Mouse (Mus musculus) thymus, adult 2 months (tissue): ENCODE data around the gene Gm20696. TPM values are rescaled to one million over a fixed set of nuclear protein-coding genes. Genes with fewer than 3 reads are reported as not detected.

ENCODE experiments used
- DNase-seq: peaks from one replicate; pipeline ENCODE4 v3.0.0; 2021
- H3K27ac ChIP-seq: fragments of 200-500 bp; 2 replicates; pipeline ENCODE4 v1.5.1; 2012; ENCODE audit warnings: low read length, control low read depth; ENCODE audit not compliant: control insufficient read depth, insufficient read depth
- H3K27me3 ChIP-seq: fragments of 200-500 bp; 2 replicates; pipeline ENCODE4 v1.6.1; 2012; ENCODE audit warnings: mild to moderate bottlenecking, low read length, moderate library complexity, mixed read lengths; ENCODE audit not compliant: control insufficient read depth, insufficient read depth
- H3K36me3 ChIP-seq: fragments of 200-500 bp; 2 replicates; pipeline ENCODE4 v1.6.1; 2012; ENCODE audit warnings: mild to moderate bottlenecking, low read length, moderate library complexity; ENCODE audit not compliant: control insufficient read depth, insufficient read depth
- H3K4me1 ChIP-seq: fragments of 200-500 bp; replicated peaks from 2 replicates; pipeline ENCODE4 v1.6.1; 2012; ENCODE audit warnings: low read length; ENCODE audit not compliant: control insufficient read depth, insufficient read depth
- H3K4me3 ChIP-seq: fragments of 200-500 bp; 2 replicates; pipeline ENCODE4 v1.5.1; 2012; ENCODE audit warnings: mild to moderate bottlenecking, low read length, control low read depth, moderate library complexity; ENCODE audit not compliant: control insufficient read depth, insufficient read depth
- CTCF ChIP-seq: fragments of 200-500 bp; IDR thresholded peaks from 2 replicates; pipeline ENCODE4 v1.5.1; 2012; ENCODE audit warnings: mild to moderate bottlenecking, control low read depth, low read length, moderate library complexity, borderline replicate concordance; ENCODE audit not compliant: control insufficient read depth, poor library complexity, insufficient read depth; ENCODE audit errors: extremely low read depth
- POLR2A ChIP-seq: fragments of 200-500 bp; IDR thresholded peaks from 2 replicates; pipeline ENCODE4 v1.6.1; 2012; ENCODE audit warnings: mild to moderate bottlenecking, low read length, control low read depth, moderate library complexity; ENCODE audit not compliant: control insufficient read depth, poor library complexity, insufficient read depth; ENCODE audit errors: extremely low read depth
- WGBS: fragments of 180-500 bp; shearing (Covaris S2); methylation state at CpG from one replicate; pipeline ENCODE4 v1.1.7; 2018; 5-methylcytosine and 5-hydroxymethylcytosine counted together
- polyA plus RNA-seq: library from polyadenylated mRNA; depleted of rRNA; stranded (reverse); fragments of >200 nt; gene quantifications from 2 replicates; pipeline ENCODE4 v1.2.3, GENCODE M21; 2012

Gene Gm20696
- polyA plus RNA-seq, 1 experiment: 3.3 TPM

- no peak overlapping the region for H3K27ac ChIP-seq
- 33% methylated on average over 2 of the region's 2 CpGs for WGBS
- no peaks in the 10 kb centered on the region for H3K27me3 ChIP-seq
- no peak overlapping the region for H3K4me3 ChIP-seq
- peaks cover 24% of the 10 kb centered on the region for H3K4me1 ChIP-seq
- TF ChIP-seq POLR2A (no peak), CTCF (no peak)
- no peak for DNase-seq
- no peaks in the 10 kb centered on the region for H3K36me3 ChIP-seq
Measured at GRCm38 (mm10) chr6:99257676-99258075, 408.9 kb downstream of the Gm20696 start.

GRCm38 (mm10) chr6:99253331-99253730, 413.3 kb downstream of the Gm20696 start:
- Histone ChIP-seq H3K36me3 (no peaks in the 10 kb centered on the region), H3K4me3 (no peak overlapping the region), H3K4me1 (peaks cover 11% of the 10 kb centered on the region), H3K27me3 (no peaks in the 10 kb centered on the region), H3K27ac (no peak overlapping the region)
- 86% methylated on average over 8 of the region's 8 CpGs for WGBS
- TF ChIP-seq POLR2A: no peak
- no peak for TF ChIP-seq CTCF
- no peak for DNase-seq

GRCm38 (mm10) chr6:99252816-99253215, 413.8 kb downstream of the Gm20696 start:
- Histone ChIP-seq H3K4me3 (no peak overlapping the region), H3K36me3 (no peaks in the 10 kb centered on the region), H3K27ac (no peak overlapping the region), H3K27me3 (no peaks in the 10 kb centered on the region), H3K4me1 (peaks cover 7% of the 10 kb centered on the region; the same call in 1 of the 2 replicates)
- no peak for DNase-seq
- TF ChIP-seq CTCF (no peak), POLR2A (no peak)
- WGBS: 80% methylated on average over 5 of the region's 5 CpGs

GRCm38 (mm10) chr6:99251924-99252323, 414.7 kb downstream of the Gm20696 start:
- no peak overlapping the region for H3K4me3 ChIP-seq
- TF ChIP-seq CTCF: no peak
- TF ChIP-seq POLR2A: no peak
- DNase-seq: peak; percentile 22
- WGBS: 72% methylated on average over 4 of the region's 4 CpGs
- no peak overlapping the region for H3K27ac ChIP-seq
- H3K27me3 ChIP-seq: no peaks in the 10 kb centered on the region
- H3K4me1 ChIP-seq: peaks cover 7% of the 10 kb centered on the region; the same call in 1 of the 2 replicates
- no peaks in the 10 kb centered on the region for H3K36me3 ChIP-seq

- H3K36me3 ChIP-seq: no peaks in the 10 kb centered on the region
- peaks cover 7% of the 10 kb centered on the region; the same call in 1 of the 2 replicates for H3K4me1 ChIP-seq
- no peak for TF ChIP-seq POLR2A
- TF ChIP-seq CTCF: no peak
- no peaks in the 10 kb centered on the region for H3K27me3 ChIP-seq
- no peak overlapping the region for H3K4me3 ChIP-seq
- 97% methylated on average over 3 of the region's 3 CpGs for WGBS
- H3K27ac ChIP-seq: no peak overlapping the region
- DNase-seq: no peak
Measured at GRCm38 (mm10) chr6:99251222-99251621, 415.4 kb downstream of the Gm20696 start.

GRCm38 (mm10) chr6:99249496-99250030, 417.0 kb downstream of the Gm20696 start:
- Histone ChIP-seq H3K27me3 (no peaks in the 10 kb centered on the region), H3K4me3 (no peak overlapping the region), H3K4me1 (peaks cover 7% of the 10 kb centered on the region; the same call in 1 of the 2 replicates), H3K36me3 (no peaks in the 10 kb centered on the region), H3K27ac (no peak overlapping the region)
- TF ChIP-seq CTCF: no peak
- TF ChIP-seq POLR2A: no peak
- DNase-seq: no peak
- WGBS: 90% methylated on average over 5 of the region's 5 CpGs

GRCm38 (mm10) chr6:99248396-99248795, 418.2 kb downstream of the Gm20696 start:
- Histone ChIP-seq H3K36me3 (no peaks in the 10 kb centered on the region), H3K27ac (no peak overlapping the region), H3K4me1 (peaks cover 7% of the 10 kb centered on the region; the same call in 1 of the 2 replicates), H3K4me3 (no peak overlapping the region), H3K27me3 (no peaks in the 10 kb centered on the region)
- WGBS: 50% methylated on average over 8 of the region's 8 CpGs
- TF ChIP-seq POLR2A (no peak), CTCF (no peak)
- DNase-seq: no peak
